Mouse (Mus musculus): ENCODE results near the gene Ctf1. TPM values are rescaled to one million over a fixed set of nuclear protein-coding genes. Genes with fewer than 3 reads are reported as not detected.

Ctf1 gene
- polyA plus RNA-seq (2012; rRNA removed) = 10.1 and 11.8 TPM in 2 replicates

GRCm38 (mm10) chr7:127712461-127713385 lies at the start of gene Ctf1:
Gene Ctf1, plus strand, starts transcription at chr7:127712736.

DNA sequence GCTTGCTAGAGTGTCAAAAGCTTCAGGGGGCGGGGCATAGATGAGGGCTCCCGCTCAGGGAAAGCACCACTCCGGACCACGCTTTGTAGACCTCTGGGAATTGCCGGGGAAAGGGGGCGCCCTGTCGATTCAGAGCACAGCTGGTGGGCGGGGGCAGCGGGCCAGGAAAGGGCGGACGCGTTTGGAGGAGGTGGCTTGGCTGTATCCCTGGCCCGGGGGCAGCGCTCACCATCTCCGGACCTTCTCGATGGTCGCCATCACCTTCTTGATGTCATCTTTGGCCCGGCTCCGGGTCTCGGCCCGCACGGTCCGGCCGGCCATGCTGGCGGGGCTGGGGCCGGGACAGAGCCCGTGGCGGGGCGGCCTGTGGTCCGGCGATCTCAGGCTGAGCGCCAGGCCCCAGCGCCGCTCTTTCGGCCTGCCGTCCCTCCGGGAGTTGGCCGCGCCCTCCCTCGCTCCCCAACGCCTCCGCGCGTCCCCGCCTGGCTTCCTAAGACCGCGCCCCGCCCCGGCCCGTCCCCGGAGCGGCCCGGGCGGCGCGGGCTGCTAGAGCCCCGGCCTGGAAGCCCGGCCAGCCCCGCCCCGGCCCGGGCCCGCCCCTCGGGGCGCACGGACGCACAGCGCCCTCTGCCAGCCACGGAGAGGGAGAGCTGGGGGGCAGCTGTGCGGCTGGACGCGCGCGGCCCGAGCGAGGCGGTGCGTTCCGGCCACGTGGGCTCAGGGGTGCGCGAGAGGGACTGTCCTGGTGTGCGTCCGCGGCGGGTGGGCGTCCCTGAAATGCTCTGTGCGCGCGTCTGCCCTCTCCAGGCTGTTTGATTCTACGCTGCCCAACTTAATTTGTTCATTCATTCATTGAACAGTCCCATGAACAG lies 4.1 kb upstream of the Ctf1 start, which contains the start of gene Bcl7c:
TSS of gene Bcl7c (minus strand) at position 727 of the 872 bp plus-strand sequence.

DNA sequence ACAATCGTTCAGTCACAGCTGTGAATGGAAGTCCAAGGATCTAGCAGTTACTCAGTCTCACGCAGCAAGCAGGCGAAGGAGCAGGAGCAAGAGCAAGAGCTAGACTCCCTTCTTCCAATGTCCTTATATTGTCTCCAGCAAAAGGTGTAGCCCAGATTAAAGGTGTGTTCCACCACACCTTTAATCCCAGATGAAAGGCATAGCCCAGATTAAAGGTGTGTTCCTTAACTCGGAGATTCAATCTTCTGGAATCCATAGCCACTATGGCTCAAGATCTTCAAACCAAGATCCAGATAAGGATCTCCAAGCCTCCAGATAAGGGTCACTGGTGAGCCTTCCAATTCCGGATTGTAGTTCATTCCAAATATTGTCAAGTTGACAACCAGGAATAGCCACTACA lies 19.5 kb downstream of the Ctf1 start, which contains the start of gene Ctf2:
TSS of gene Ctf2 (minus strand) at position 101 of the 400 bp plus-strand sequence.

GRCm38 (mm10) chr7:127744366-127745045 lies 32.0 kb downstream of the Ctf1 start, which contains the start of gene Fbxl19:
Gene Fbxl19, plus strand, starts transcription at chr7:127744543.

Other genes with a start within 250 kb of the Ctf1 start
- gene Fbrs, start 233.5 kb upstream of the Ctf1 start, polyA plus RNA-seq (2012; rRNA removed) = 18.1 and 24.0 TPM in 2 replicates
- 15.5 and 19.3 TPM in 2 replicates for gene Srcap, start 200.8 kb upstream of the Ctf1 start, polyA plus RNA-seq (2012; rRNA removed)
- gene Gm42715, start 193.2 kb upstream of the Ctf1 start, polyA plus RNA-seq (2012; rRNA removed) = 13.4 and 14.3 TPM in 2 replicates
- gene Tmem265, start 151.3 kb upstream of the Ctf1 start, polyA plus RNA-seq (2012; rRNA removed) = 1.3 and 2.7 TPM in 2 replicates
- gene Phkg2, start 139.4 kb upstream of the Ctf1 start, polyA plus RNA-seq (2012; rRNA removed) = 111 and 112 TPM in 2 replicates
- gene Ccdc189, start 124.1 kb upstream of the Ctf1 start, polyA plus RNA-seq (2012; rRNA removed) = 13.5 TPM in 2 replicates
- 46.9 and 49.5 TPM in 2 replicates for gene Rnf40, start 124.0 kb upstream of the Ctf1 start, polyA plus RNA-seq (2012; rRNA removed)
- gene Zfp629, start 96.9 kb upstream of the Ctf1 start, polyA plus RNA-seq (2012; rRNA removed) = 28.9 and 29.8 TPM in 2 replicates
- 55.6 and 57.5 TPM in 2 replicates for gene Bcl7c, start 3.8 kb upstream of the Ctf1 start, polyA plus RNA-seq (2012; rRNA removed)
- gene Ctf2, start 19.4 kb downstream of the Ctf1 start, polyA plus RNA-seq (2012; rRNA removed) = not detected in 2 replicates
- 122 and 135 TPM in 2 replicates for gene Fbxl19, start 31.8 kb downstream of the Ctf1 start, polyA plus RNA-seq (2012; rRNA removed)
- gene Orai3, start 57.1 kb downstream of the Ctf1 start, polyA plus RNA-seq (2012; rRNA removed) = 9.1 and 11.1 TPM in 2 replicates
- 9.1 and 11.1 TPM in 2 replicates for gene Setd1a, start 63.9 kb downstream of the Ctf1 start, polyA plus RNA-seq (2012; rRNA removed)
- gene Gm49388, start 72.9 kb downstream of the Ctf1 start, polyA plus RNA-seq (2012; rRNA removed) = 0.20 and 0.35 TPM in 2 replicates
- gene Hsd3b7, start 87.9 kb downstream of the Ctf1 start, polyA plus RNA-seq (2012; rRNA removed) = 12.5 and 14.7 TPM in 2 replicates
- gene Stx4a, start 111.6 kb downstream of the Ctf1 start, polyA plus RNA-seq (2012; rRNA removed) = 43.4 and 52.4 TPM in 2 replicates
- gene Stx1b, start 111.8 kb downstream of the Ctf1 start, polyA plus RNA-seq (2012; rRNA removed) = 104 and 129 TPM in 2 replicates
- 16.3 and 17.3 TPM in 2 replicates for gene Zfp646, start 163.5 kb downstream of the Ctf1 start, polyA plus RNA-seq (2012; rRNA removed)
- 14.1 and 18.4 TPM in 2 replicates for gene Zfp668, start 164.1 kb downstream of the Ctf1 start, polyA plus RNA-seq (2012; rRNA removed)
- gene Prss53, start 178.2 kb downstream of the Ctf1 start, polyA plus RNA-seq (2012; rRNA removed) = 2.9 and 3.0 TPM in 2 replicates
- not detected in 2 replicates for gene Gm21974, start 182.7 kb downstream of the Ctf1 start, polyA plus RNA-seq (2012; rRNA removed)
- 68.8 and 78.8 TPM in 2 replicates for gene Vkorc1, start 182.9 kb downstream of the Ctf1 start, polyA plus RNA-seq (2012; rRNA removed)
- 44.6 and 48.7 TPM in 2 replicates for gene Bckdk, start 191.3 kb downstream of the Ctf1 start, polyA plus RNA-seq (2012; rRNA removed)
- 48.7 and 49.7 TPM in 2 replicates for gene Kat8, start 199.8 kb downstream of the Ctf1 start, polyA plus RNA-seq (2012; rRNA removed)
- 0.57 and 1.2 TPM in 2 replicates for gene Prss8, start 217.4 kb downstream of the Ctf1 start, polyA plus RNA-seq (2012; rRNA removed)
- 14.2 and 14.7 TPM in 2 replicates for gene Prss36, start 234.0 kb downstream of the Ctf1 start, polyA plus RNA-seq (2012; rRNA removed)

All from central nervous system, embryonic 18 days (tissue).